Mouse (Mus musculus): ENCODE results near the gene Tomm40l.

DNA sequence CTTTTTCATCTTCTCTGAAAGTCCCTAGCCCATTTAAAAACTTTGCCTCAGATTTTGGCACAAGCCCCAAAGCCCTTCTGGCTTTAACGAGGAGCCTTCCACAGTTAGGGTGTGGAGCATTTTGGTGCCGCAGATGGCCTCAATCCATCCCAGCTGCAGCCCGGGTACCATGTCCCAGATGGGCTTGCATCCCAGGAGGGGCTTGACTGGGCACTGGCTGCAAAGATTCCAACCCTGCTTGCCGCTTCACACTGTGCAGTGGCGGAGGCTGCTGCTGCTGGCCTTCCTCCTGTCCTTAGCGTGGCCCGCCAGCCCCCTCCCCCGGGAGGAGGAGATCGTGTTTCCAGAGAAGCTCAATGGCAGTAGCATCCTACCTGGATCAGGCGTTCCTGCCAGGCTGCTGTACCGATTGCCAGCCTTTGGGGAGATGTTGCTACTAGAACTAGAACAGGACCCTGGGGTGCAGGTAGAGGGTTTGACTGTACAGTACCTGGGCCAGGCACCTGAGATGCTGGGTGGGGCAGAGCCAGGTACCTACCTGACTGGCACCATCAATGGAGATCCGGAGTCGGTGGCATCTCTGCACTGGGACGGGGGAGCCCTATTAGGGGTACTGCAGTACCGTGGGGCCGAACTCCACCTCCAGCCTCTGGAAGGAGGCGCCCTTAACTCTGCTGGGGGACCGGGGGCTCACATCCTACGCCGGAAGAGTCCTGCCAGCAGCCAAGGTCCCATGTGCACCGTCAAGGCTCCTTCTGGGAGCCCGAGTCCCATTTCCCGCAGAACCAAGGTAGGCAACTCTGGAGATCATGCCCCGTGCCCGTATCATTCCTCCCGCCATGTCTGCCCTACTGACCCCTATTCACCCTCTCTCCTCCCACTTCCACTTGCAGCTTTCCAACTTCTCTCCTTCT lies 28.6 kb upstream of the Tomm40l start, which contains the start of gene Ndufs2:
- TF ChIP-seq CTCF (IDR thresholded peaks at IDR 0.05; ENCODE audit: control insufficient read depth, insufficient read depth, insufficient replicate concordance, low read depth, low read length) (no peak), POLR2A (IDR thresholded peaks at IDR 0.05; ENCODE audit: control insufficient read depth, low read depth, low read length) (no peak)
